Mouse (Mus musculus): ENCODE results near the gene Galm.
"Not testable (repeated sequence)": the region's sequence is repeated elsewhere in the genome, so short reads cannot be mapped to it uniquely, and the experiment has no call there.

Gene Galm

DNA sequence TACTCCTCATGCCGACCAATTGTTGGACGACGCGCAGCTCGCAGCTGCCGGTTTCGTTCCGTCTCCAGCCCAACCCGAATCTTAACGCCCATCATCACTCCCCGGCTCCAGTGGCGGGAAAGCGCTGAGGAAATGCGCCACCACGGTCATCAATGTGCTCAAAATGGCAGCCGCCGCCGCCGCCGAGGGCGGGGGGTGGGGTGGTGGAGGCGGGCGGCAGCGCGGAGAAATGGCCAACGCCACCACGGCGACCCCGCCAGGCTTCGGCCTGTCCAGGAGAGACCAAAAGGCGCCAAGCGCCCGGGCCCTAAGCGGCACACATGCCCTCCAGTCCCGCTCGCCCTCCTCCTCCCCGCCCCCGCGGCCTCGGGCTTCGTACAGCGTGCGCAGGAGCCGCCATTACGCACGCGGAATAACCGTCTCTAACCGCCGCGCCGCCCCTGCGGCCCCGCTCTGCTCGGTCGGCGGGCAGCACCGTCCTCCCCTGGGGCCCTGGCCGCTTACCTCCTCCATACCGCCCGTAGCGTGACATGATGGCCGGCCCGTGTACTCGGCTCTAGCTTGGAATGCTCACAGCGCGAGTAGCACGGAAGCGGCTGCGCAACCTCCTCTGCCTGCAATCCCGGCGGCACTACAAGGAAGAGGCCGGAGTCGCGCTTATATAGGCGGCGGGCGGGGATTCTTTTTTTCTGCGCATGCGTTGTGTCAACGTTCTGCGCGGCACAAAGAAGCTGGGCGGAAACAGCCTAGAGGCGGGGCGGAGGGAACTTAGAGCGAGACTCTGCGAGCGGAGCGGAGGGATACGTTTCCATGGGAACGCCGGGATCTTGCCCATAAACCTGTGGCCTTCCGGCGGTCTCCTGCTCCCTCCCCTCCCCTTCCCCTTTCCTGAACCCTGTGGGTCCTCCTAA lies 79.7 kb downstream of the Galm start, which contains the start of the genes Srsf7 and Ttc39d:
Gene Srsf7, minus strand, starts transcription at position 637 of the 911 bp plus-strand sequence.
Gene Ttc39d, plus strand, starts transcription at position 790 of the 911 bp plus-strand sequence.
- peak; percentile 98 to 100 for DNase-seq (ENCODE audit: low spot score in 2 of 2)

- DNase-seq (ENCODE audit: low spot score in 2 of 2), result not testable (repeated sequence)
Measured at GRCm38 (mm10) chr17:80213998-80214397, 86.7 kb downstream of the Galm start.

DNA sequence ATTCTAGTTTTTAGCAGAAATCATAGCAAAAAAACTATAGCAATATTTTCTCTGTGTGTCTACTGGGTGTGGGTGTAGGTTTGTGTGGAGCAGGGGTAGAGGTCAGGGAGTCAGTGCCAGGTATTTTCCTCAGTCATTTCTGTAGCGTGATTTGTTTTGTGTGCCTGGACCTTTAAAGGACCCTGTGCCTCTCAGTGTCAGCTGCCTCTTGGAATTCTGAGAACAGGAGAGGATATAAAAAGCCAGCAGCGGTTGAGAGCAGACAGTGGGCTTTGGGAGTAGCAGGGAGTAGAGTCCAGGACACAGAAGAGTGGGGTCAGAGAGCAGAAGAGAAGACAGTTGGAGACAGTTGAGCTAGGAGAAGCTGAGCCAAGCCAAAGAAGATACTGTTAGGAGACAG lies 92.9 kb downstream of the Galm start:
- DNase-seq (ENCODE audit: low spot score in 2 of 2), result no peak

- no peak for DNase-seq (ENCODE audit: low spot score in 2 of 2)
Measured at GRCm38 (mm10) chr17:80221202-80221601, 93.9 kb downstream of the Galm start.

- peak in 1 of 2 experiments; percentile 40 for DNase-seq (ENCODE audit: low spot score in 2 of 2)
Measured at GRCm38 (mm10) chr17:80221890-80222628, 94.8 kb downstream of the Galm start.

DNA sequence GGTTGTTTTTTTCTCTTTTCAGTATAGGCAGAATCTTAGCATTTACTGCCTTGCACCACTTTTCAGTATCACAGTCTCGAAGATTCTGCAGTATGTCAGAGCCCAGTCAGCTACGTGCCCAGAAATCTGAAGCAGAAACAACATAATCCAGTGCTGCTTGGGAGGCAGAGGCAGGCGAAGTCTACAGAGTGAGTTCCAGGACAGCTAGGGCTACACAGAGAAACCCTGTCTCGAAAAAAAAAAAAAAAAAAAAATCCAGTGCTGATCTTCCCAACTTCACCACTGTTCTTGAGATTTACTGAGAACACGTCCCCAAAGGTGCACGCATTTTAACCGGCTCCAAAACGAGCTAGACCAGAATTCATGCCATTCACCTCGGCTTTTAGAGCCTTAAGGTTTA lies 96.6 kb downstream of the Galm start:
- no peak for DNase-seq (ENCODE audit: low spot score in 2 of 2)

DNA sequence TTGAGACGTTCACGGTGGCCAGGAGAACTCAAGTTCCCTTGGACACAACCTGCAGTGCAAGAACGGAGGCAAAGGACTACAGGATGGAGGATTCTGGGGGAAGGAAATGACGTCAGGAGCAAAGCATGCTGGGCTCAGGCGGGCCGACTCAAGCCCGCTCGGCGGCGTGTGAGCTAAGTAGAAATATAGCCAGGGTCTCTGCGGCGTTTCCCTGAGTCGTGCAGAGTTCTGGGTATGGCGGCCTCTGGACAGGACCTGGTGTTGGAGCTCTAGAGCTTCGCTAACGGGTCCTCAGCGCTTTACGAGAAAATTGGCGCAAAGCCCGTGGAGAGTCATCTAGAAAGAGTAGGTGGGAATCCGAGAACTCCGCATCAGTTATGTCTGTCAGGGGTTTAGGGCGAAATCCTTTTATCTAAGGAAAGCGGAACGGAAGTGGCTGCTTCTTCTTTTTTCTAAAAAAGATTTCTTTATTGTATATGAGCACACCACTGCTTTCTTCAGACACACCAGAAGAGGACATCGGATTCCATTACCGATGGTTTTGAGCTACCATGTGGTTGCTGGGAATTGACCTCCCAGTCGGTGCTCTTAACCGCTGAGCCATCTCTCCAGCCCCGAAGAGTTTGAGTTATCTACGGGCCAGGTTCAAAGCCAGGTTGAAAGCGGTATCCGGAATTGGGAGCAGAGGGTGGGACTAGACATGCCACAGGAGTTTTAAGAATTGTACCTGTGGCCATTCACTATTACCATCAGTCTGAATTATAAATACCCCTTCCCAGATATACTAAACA lies 97.2 kb downstream of the Galm start, which contains the start of gene Gemin6:
Gene Gemin6, plus strand, starts transcription at position 116 of the 791 bp plus-strand sequence.
- DNase-seq (ENCODE audit: low spot score in 2 of 2), result peak; percentile 77 to 87

GRCm38 (mm10) chr17:80225142-80225541 lies 97.9 kb downstream of the Galm start:
- not testable (repeated sequence) for DNase-seq (ENCODE audit: low spot score in 2 of 2)

GRCm38 (mm10) chr17:80229396-80229795 lies 102.1 kb downstream of the Galm start:
- DNase-seq (ENCODE audit: low spot score in 2 of 2), result no peak

GRCm38 (mm10) chr17:80233844-80234243 lies 106.6 kb downstream of the Galm start:
- no peak for DNase-seq (ENCODE audit: low spot score in 2 of 2)

- DNase-seq (ENCODE audit: low spot score in 2 of 2), result no peak
Measured at GRCm38 (mm10) chr17:80234376-80234775, 107.1 kb downstream of the Galm start.

Measured in spleen, postnatal 4 days (tissue).